Comparison of ENCODE assay signal across 7 mouse cellular contexts in the genomic region with DNA sequence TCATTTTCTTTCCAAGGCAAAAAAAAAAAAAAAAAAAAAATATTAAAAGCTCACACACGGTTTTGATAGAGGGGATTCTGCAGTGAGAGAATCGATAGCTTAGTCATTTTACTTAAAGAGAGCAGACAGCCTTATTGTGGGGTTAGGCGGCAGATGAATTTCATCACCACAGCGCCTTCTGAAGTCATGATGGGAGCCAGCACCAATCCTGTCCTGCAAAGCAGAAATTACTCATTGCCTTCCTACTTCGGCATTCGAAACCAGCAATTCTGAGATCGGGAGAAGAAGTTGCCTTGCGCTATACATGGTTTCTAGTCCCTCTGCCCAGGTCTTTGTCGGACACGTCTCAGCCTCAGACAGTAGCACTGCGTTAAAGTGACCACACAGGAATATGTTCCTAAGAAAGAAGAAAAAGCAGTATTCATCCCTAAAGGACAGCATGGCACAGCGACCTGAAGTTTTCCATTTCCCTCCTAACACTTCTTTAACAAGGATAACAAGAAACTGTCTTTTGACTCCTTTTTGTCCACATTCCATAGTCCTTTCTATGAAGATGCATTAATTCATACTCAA.
DNase-seq lines count a peak whose midpoint lies in the region; ATAC-seq and TF ChIP-seq lines count a peak whose summit lies in the region.

No protein-coding gene starts in this region.

- DNase-seq in MN1 (ENCODE audit: low spot score): peak; percentile 66
- DNase-seq in left cerebral cortex, postnatal 25 days (ENCODE audit: low spot score in 2 of 2): peak; percentile 55 to 76

- peak overlapping the region; percentile 80 for H3K9ac ChIP-seq in forebrain, embryonic 13.5 days
- H3K9ac ChIP-seq in hindbrain, embryonic 13.5 days: peak overlapping the region; percentile 81
- peak overlapping the region; percentile 30; the same call in 1 of the 2 replicates for H3K9ac ChIP-seq in stomach, embryonic 15.5 days

- no peak overlapping the region for H3K27ac ChIP-seq in bone marrow macrophage, adult 2 months (ENCODE audit: insufficient read depth, low read depth, low read length)
- H3K27ac ChIP-seq in forebrain, embryonic 13.5 days: peak overlapping the region; percentile 94
- peak overlapping the region; percentile 95 for H3K27ac ChIP-seq in hindbrain, embryonic 13.5 days
- peak overlapping the region; percentile 76 for H3K27ac ChIP-seq in stomach, embryonic 15.5 days

- no peaks in the 10 kb centered on the region for H3K9me3 ChIP-seq in forebrain, embryonic 13.5 days (replicated peaks)
- no peaks in the 10 kb centered on the region for H3K9me3 ChIP-seq in hindbrain, embryonic 13.5 days
- no peaks in the 10 kb centered on the region for H3K9me3 ChIP-seq in stomach, embryonic 15.5 days

- peak; percentile 20; the same call in 1 of the 2 replicates for ATAC-seq in forebrain, embryonic 13.5 days
- 0 out of 2 replicates have a peak, but pooled peaks have one; percentile 31 for ATAC-seq in hindbrain, embryonic 13.5 days (ENCODE audit: low FRiP score)
- peak; percentile 38 for ATAC-seq in megakaryocyte progenitor cell, adult 5-6 weeks (replicated peaks; ENCODE audit: poor library complexity)
- no peak for ATAC-seq in stomach, embryonic 15.5 days (ENCODE audit: insufficient read depth, low FRiP score, low read depth)

- H3K4me2 ChIP-seq in forebrain, embryonic 13.5 days: peak overlapping the region; percentile 70
- peak overlapping the region; percentile 73 for H3K4me2 ChIP-seq in hindbrain, embryonic 13.5 days
- H3K4me2 ChIP-seq in stomach, embryonic 15.5 days: peak overlapping the region; percentile 80

- TF ChIP-seq POLR2A in bone marrow macrophage, adult 2 months (IDR thresholded peaks at IDR 0.05; ENCODE audit: borderline replicate concordance, low read depth, low read length): no peak

- intact Hi-C loops in left cerebral cortex, postnatal 25 days (cut with DNase I): loop anchor here (5.0 to 10.0 kb wide), 4 partner anchors 106 to 381 kb away; no protein-coding TSS in a partner anchor

- H3K36me3 ChIP-seq in forebrain, embryonic 13.5 days (ENCODE audit: poor library complexity, severe bottlenecking): no peaks in the 10 kb centered on the region
- H3K36me3 ChIP-seq in hindbrain, embryonic 13.5 days: no peaks in the 10 kb centered on the region
- H3K36me3 ChIP-seq in stomach, embryonic 15.5 days: no peaks in the 10 kb centered on the region

- peaks cover 6% of the 10 kb centered on the region for H3K4me1 ChIP-seq in bone marrow macrophage, adult 2 months (ENCODE audit: control insufficient read depth, insufficient read depth, low read length)
- peaks cover 50% of the 10 kb centered on the region for H3K4me1 ChIP-seq in forebrain, embryonic 13.5 days
- peaks cover 46% of the 10 kb centered on the region for H3K4me1 ChIP-seq in hindbrain, embryonic 13.5 days (replicated peaks)
- peaks cover 9% of the 10 kb centered on the region; the same call in 1 of the 2 replicates for H3K4me1 ChIP-seq in stomach, embryonic 15.5 days

- WGBS in forebrain, embryonic 13.5 days: 25% methylated on average over 12 of the region's 12 CpGs
- whole genome bisulfite sequencing in hindbrain, embryonic 13.5 days: 28% methylated on average over 12 of the region's 12 CpGs
- 20% methylated on average over 12 of the region's 12 CpGs for WGBS in stomach, embryonic 15.5 days

- peak overlapping the region; percentile 62 for H3K4me3 ChIP-seq in bone marrow macrophage, adult 2 months (ENCODE audit: insufficient read depth, low read length)
- peak overlapping the region; percentile 59 for H3K4me3 ChIP-seq in forebrain, embryonic 13.5 days
- H3K4me3 ChIP-seq in hindbrain, embryonic 13.5 days: peak overlapping the region; percentile 57
- H3K4me3 ChIP-seq in stomach, embryonic 15.5 days (replicated peaks): peak overlapping the region; percentile 51

- TF ChIP-seq CTCF in bone marrow macrophage, adult 2 months (IDR thresholded peaks at IDR 0.05; ENCODE audit: low read depth, low read length): no peak

- no peaks in the 10 kb centered on the region for H3K27me3 ChIP-seq in forebrain, embryonic 13.5 days
- H3K27me3 ChIP-seq in hindbrain, embryonic 13.5 days: no peaks in the 10 kb centered on the region
- no peaks in the 10 kb centered on the region for H3K27me3 ChIP-seq in stomach, embryonic 15.5 days (replicated peaks)

Comparison
In these comparisons a context has a peak if more than half of its experiments do, and no peak if none do; other contexts are left out.
1. H3K9ac ChIP-seq: peak in every context shown above with its lines; median percentile 81 in hindbrain, embryonic 13.5 days; 80 in forebrain, embryonic 13.5 days; 30 in stomach, embryonic 15.5 days.